Mouse (Mus musculus) G1E (cell line): Measurements from ENCODE around the gene Cdh12. TPM values are rescaled to one million over a fixed set of nuclear protein-coding genes. Genes with fewer than 3 reads are reported as not detected.
A peak's percentile ranks its signal among the peaks of the same experiment; 100 is the strongest.

Source experiments
- ATAC-seq: 2 replicates; pipeline ENCODE4 v1.8.0; 2016; ENCODE audit warnings: mild to moderate bottlenecking; ENCODE audit not compliant: insufficient number of reproducible peaks, poor library complexity, low FRiP score, severe bottlenecking; ENCODE audit errors: extremely low read depth
- DNase-seq: peaks from one replicate; pipeline ENCODE4 v3.0.0; 2012; ENCODE audit warnings: low spot score
- H3K27me3 ChIP-seq: 2 replicates; pipeline ENCODE4 v1.6.1; 2012; ENCODE audit warnings: mild to moderate bottlenecking, low read length, inconsistent platforms; ENCODE audit not compliant: insufficient read depth
- H3K36me3 ChIP-seq: replicated peaks from 2 replicates; pipeline ENCODE3; 2012; ENCODE audit warnings: mild to moderate bottlenecking, inconsistent platforms
- H3K4me1 ChIP-seq: 2 replicates; pipeline ENCODE4 v1.6.1; 2012; ENCODE audit warnings: low read depth, low read length, inconsistent platforms, mixed read lengths; ENCODE audit not compliant: insufficient read depth
- H3K4me3 ChIP-seq: 2 replicates; pipeline ENCODE4 v1.5.1; 2012; ENCODE audit warnings: low read depth, mild to moderate bottlenecking, inconsistent platforms, low read length, moderate library complexity, mixed read lengths
- H3K9me3 ChIP-seq: replicated peaks from 2 replicates; pipeline ENCODE4 v1.6.1; 2012; ENCODE audit warnings: inconsistent platforms
- CTCF ChIP-seq: IDR thresholded peaks from 2 replicates; pipeline ENCODE4 v1.5.1; 2012; ENCODE audit warnings: low read depth, low read length, inconsistent platforms, mixed read lengths
- GATA1 ChIP-seq: IDR thresholded peaks from 2 replicates; pipeline ENCODE4 v1.6.1; 2012; ENCODE audit warnings: borderline replicate concordance, low read length, inconsistent platforms, mixed read lengths
- GATA2 ChIP-seq: IDR thresholded peaks from 2 replicates; pipeline ENCODE4 v1.6.1; 2012; ENCODE audit warnings: low read depth, low read length, inconsistent platforms, borderline replicate concordance
- POLR2AphosphoS5 ChIP-seq: IDR thresholded peaks from 2 replicates; pipeline ENCODE4 v1.6.1; 2012; ENCODE audit warnings: low read depth, low read length, inconsistent platforms; ENCODE audit not compliant: insufficient replicate concordance
- TAL1 ChIP-seq: conservative IDR thresholded peaks from 2 replicates; pipeline ENCODE4 v1.6.1; 2012; ENCODE audit warnings: low read depth, low read length, inconsistent platforms, mixed read lengths
- polyA plus RNA-seq: library from polyadenylated mRNA; stranded (reverse); fragments of >175 nt; gene quantifications from 2 replicates; pipeline ENCODE4 v1.2.3, GENCODE M21; 2012
- total RNA-seq, 2 experiments: library from RNA; stranded (forward) in 1 of 2; stranded (reverse) in 1 of 2; fragments of 200-1000 nt in 1 of 2; fragments of >200 nt in 1 of 2; fragmentation: Nextera tagmentation in 1 of 2; gene quantifications; 2 replicates each; pipeline ENCODE4 v1.2.3; 2014 to 2017

Cdh12 gene
- total RNA-seq (2014; fragmentation: Nextera tagmentation), result not detected in 2 replicates
- 0.06 and 0.11 TPM in 2 replicates for total RNA-seq (2017)
- not detected in 2 replicates for polyA plus RNA-seq

- no peaks in the 10 kb centered on the region for H3K4me1 ChIP-seq
- no peak for DNase-seq
- ATAC-seq, result no peak
- TF ChIP-seq POLR2AphosphoS5, result no peak
- TF ChIP-seq TAL1, result no peak
- TF ChIP-seq GATA1, result no peak
- no peak for TF ChIP-seq GATA2
- TF ChIP-seq CTCF, result no peak
- no peaks in the 10 kb centered on the region for H3K9me3 ChIP-seq
- H3K4me3 ChIP-seq, result no peak within 1 kb of the TSS
- H3K36me3 ChIP-seq, result no peaks in the 10 kb centered on the region
- no peaks in the 10 kb centered on the region for H3K27me3 ChIP-seq
These were observed at the start of gene Cdh12 for GRCm38 (mm10) chr15:20448861-20449663. Gene Cdh12 (plus strand): TSS chr15:20449265.

GRCm38 (mm10) chr15:20403596-20403995 is 45.5 kb upstream of the Cdh12 start:
- no peaks in the 10 kb centered on the region for H3K9me3 ChIP-seq
- no peaks in the 10 kb centered on the region for H3K4me1 ChIP-seq
- ATAC-seq (no peak), DNase-seq (no peak)
- H3K36me3 ChIP-seq, result no peaks in the 10 kb centered on the region
- no peak overlapping the region for H3K4me3 ChIP-seq
- TF ChIP-seq CTCF (no peak), TAL1 (no peak)
- H3K27me3 ChIP-seq, result 0 out of 2 replicates have a peak, but pooled peaks cover 3% of the 10 kb centered on the region

GRCm38 (mm10) chr15:20413397-20413796 is 35.7 kb upstream of the Cdh12 start:
- Histone ChIP-seq H3K9me3 (no peaks in the 10 kb centered on the region), H3K4me1 (no peaks in the 10 kb centered on the region), H3K36me3 (no peaks in the 10 kb centered on the region), H3K4me3 (no peak overlapping the region), H3K27me3 (no peaks in the 10 kb centered on the region)
- DNase-seq (no peak), ATAC-seq (no peak)
- TF ChIP-seq TAL1, result no peak
- no peak for TF ChIP-seq GATA1
- TF ChIP-seq CTCF, result no peak
- TF ChIP-seq POLR2AphosphoS5, result no peak
- TF ChIP-seq GATA2, result no peak

- ATAC-seq, result peak; percentile 75
- no peaks in the 10 kb centered on the region for H3K36me3 ChIP-seq
- no peak for DNase-seq
- H3K4me1 ChIP-seq, result no peaks in the 10 kb centered on the region
- no peaks in the 10 kb centered on the region for H3K27me3 ChIP-seq
- H3K9me3 ChIP-seq, result no peaks in the 10 kb centered on the region
- no peak for TF ChIP-seq POLR2AphosphoS5
- TF ChIP-seq GATA2, result no peak
- no peak for TF ChIP-seq TAL1
- no peak for TF ChIP-seq GATA1
- TF ChIP-seq CTCF, result no peak
- H3K4me3 ChIP-seq, result no peak overlapping the region
These were observed 12.7 kb upstream of the Cdh12 start for GRCm38 (mm10) chr15:20436356-20436755.

- TF ChIP-seq GATA1, result no peak
- no peak for TF ChIP-seq POLR2AphosphoS5
- no peak for TF ChIP-seq CTCF
- no peaks in the 10 kb centered on the region for H3K27me3 ChIP-seq
- no peaks in the 10 kb centered on the region for H3K9me3 ChIP-seq
- no peak for ATAC-seq
- no peak overlapping the region for H3K4me3 ChIP-seq
- H3K4me1 ChIP-seq, result no peaks in the 10 kb centered on the region
- no peaks in the 10 kb centered on the region for H3K36me3 ChIP-seq
- no peak for DNase-seq
These were observed 1.5 kb downstream of the Cdh12 start for GRCm38 (mm10) chr15:20450558-20450957.

- Histone ChIP-seq H3K4me3 (no peak overlapping the region), H3K4me1 (no peaks in the 10 kb centered on the region), H3K27me3 (no peaks in the 10 kb centered on the region), H3K9me3 (no peaks in the 10 kb centered on the region), H3K36me3 (no peaks in the 10 kb centered on the region)
- no peak for ATAC-seq
- no peak for TF ChIP-seq GATA1
- no peak for TF ChIP-seq POLR2AphosphoS5
- no peak for TF ChIP-seq CTCF
- TF ChIP-seq TAL1, result no peak
- no peak for TF ChIP-seq GATA2
- no peak for DNase-seq
These were observed 9.4 kb downstream of the Cdh12 start for GRCm38 (mm10) chr15:20458508-20458907.
